Mouse (Mus musculus) midbrain, embryonic 16.5 days (tissue): Measurements from ENCODE around the gene Tfrc. TPM values are rescaled to one million over a fixed set of nuclear protein-coding genes. Genes with fewer than 3 reads are reported as not detected.
A peak's percentile ranks its signal among the peaks of the same experiment; 100 is the strongest.

Source experiments
- ATAC-seq: fragments of 200-750 bp; cut with Nextera tagmentation; 2 replicates; pipeline ENCODE4 v1.8.0; 2017; ENCODE audit warnings: moderate TSS enrichment
- H3K27ac ChIP-seq: fragments of 300-500 bp; sonication (generic); 2 replicates; pipeline ENCODE4 v1.5.1; 2014; ENCODE audit warnings: mild to moderate bottlenecking, low read length, mixed read lengths
- H3K27me3 ChIP-seq: fragments of 300-500 bp; sonication (generic); 2 replicates; pipeline ENCODE4 v1.6.1; 2014; ENCODE audit warnings: low read depth, low read length, mixed read lengths; ENCODE audit not compliant: control insufficient read depth, insufficient read depth
- H3K36me3 ChIP-seq: fragments of 300-500 bp; sonication (generic); 2 replicates; pipeline ENCODE4 v1.6.1; 2014; ENCODE audit warnings: mild to moderate bottlenecking, low read length, moderate library complexity, mixed read lengths; ENCODE audit not compliant: control insufficient read depth, insufficient read depth
- H3K4me1 ChIP-seq: fragments of 300-500 bp; sonication (generic); 2 replicates; pipeline ENCODE4 v1.6.1; 2014; ENCODE audit warnings: mild to moderate bottlenecking, low read length, mixed read lengths; ENCODE audit not compliant: control insufficient read depth, insufficient read depth
- H3K4me2 ChIP-seq: fragments of 300-500 bp; sonication (generic); 2 replicates; pipeline ENCODE4 v1.6.1; 2014; ENCODE audit warnings: mild to moderate bottlenecking, low read length, mixed read lengths
- H3K4me3 ChIP-seq: fragments of 300-500 bp; sonication (generic); 2 replicates; pipeline ENCODE4 v1.5.1; 2014; ENCODE audit warnings: low read depth, mild to moderate bottlenecking, low read length, moderate library complexity, mixed read lengths
- H3K9ac ChIP-seq: fragments of 300-500 bp; sonication (generic); 2 replicates; pipeline ENCODE4 v1.6.1; 2014; ENCODE audit warnings: low read depth, low read length, mixed read lengths
- H3K9me3 ChIP-seq: fragments of 300-500 bp; sonication (generic); replicated peaks from 2 replicates; pipeline ENCODE4 v1.6.1; 2014; ENCODE audit warnings: mild to moderate bottlenecking, low read length, mixed read lengths; ENCODE audit not compliant: control insufficient read depth, poor library complexity, severe bottlenecking
- WGBS: fragments of 180-500 bp; shearing (Covaris S2); extraction: QIAGEN DNeasy Blood & Tissue Kit; methylation state at CpG from one replicate; pipeline ENCODE4 v1.1.7; 2014; 5-methylcytosine and 5-hydroxymethylcytosine counted together
- polyA plus RNA-seq: library from polyadenylated mRNA; unstranded; fragments of >200 nt; fragmentation: Nextera tagmentation; extraction: Ambion mirVana; gene quantifications from 2 replicates; pipeline ENCODE4 v1.2.1, GENCODE M21; 2015

The Tfrc gene
- polyA plus RNA-seq, 1 experiment from 2014 or later = 33.3 TPM

DNA sequence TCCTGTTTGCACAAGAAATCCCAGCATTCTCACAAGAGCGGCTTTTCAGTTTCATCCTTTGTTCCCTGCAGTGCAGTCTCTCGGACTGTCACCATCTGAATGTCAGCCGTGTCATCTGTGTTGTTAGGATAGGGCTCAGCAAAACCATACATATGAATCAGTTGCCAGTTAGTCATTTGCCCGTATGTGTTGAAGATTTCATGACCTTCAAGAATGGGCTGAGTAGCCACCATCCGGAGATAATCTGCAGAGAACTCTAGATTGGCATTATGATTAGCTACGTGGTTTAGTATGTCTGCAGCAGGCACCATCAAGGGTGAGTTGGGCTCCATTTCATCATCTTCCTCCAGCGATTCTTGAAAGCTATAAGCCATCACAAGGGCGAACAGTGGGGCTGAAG, 17.2 kb upstream of the Tfrc start:
- WGBS = 64% methylated on average over 8 of the region's 8 CpGs
- Histone ChIP-seq H3K9ac (no peak overlapping the region), H3K27ac (no peak overlapping the region), H3K36me3 (no peaks in the 10 kb centered on the region), H3K4me2 (no peak overlapping the region), H3K27me3 (no peaks in the 10 kb centered on the region), H3K4me1 (no peaks in the 10 kb centered on the region), H3K9me3 (no peaks in the 10 kb centered on the region), H3K4me3 (no peak overlapping the region)
- ATAC-seq = no peak

DNA sequence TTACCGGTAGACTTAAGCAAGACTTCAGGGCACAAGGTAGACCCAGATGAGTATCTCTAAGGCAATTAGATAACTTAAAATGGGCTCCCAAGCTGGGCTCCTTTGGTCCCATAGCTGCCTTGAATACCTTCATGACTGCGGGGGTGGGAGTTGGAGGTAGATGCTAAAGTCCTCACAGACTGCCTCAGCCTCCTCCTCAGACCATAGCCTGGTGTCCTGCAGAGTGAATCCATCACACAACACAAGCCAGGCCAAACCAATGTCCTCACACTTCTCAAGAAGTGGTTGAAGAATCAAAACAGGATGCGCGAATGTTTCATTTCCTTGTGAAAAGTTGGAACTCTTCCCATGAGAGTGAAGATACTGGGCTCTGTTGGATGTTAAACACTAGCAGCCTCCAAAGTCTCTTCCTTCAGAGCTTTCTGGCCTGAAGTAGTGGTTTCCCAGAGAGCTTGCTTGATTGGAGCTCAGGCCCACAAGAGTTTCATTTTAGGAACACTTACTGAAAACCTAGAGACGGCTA, 15.4 kb upstream of the Tfrc start:
- no peaks in the 10 kb centered on the region; the same call in 1 of the 2 replicates for H3K4me1 ChIP-seq
- H3K27ac ChIP-seq = no peak overlapping the region
- H3K9ac ChIP-seq = no peak overlapping the region
- no peak overlapping the region for H3K4me2 ChIP-seq
- H3K36me3 ChIP-seq = no peaks in the 10 kb centered on the region
- WGBS = 95% methylated on average over 5 of the region's 5 CpGs
- no peaks in the 10 kb centered on the region for H3K27me3 ChIP-seq
- H3K9me3 ChIP-seq = no peaks in the 10 kb centered on the region
- no peak for ATAC-seq
- H3K4me3 ChIP-seq = no peak overlapping the region

DNA sequence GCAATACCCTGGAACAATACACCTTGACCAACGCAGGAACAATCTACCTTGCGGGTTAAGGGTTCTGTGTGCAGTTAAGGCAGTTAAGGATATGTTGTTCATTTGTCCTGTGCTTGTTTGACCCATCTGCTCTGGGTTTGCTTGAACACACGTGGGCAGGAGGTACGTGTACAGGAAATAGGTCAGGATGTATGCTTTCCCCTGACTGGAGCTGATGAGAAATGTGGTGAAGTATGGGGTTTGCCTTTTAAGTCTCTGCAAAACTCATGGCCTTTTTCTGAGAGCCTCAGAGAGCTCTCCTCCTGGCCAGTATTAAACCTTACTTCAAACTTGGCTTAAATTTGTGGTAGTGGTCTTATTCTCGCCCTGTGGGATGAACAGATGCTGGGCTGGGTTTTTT, 14.8 kb upstream of the Tfrc start:
- no peaks in the 10 kb centered on the region for H3K9me3 ChIP-seq
- no peaks in the 10 kb centered on the region for H3K36me3 ChIP-seq
- no peak overlapping the region for H3K27ac ChIP-seq
- no peaks in the 10 kb centered on the region; the same call in 1 of the 2 replicates for H3K4me1 ChIP-seq
- no peak overlapping the region for H3K4me3 ChIP-seq
- H3K27me3 ChIP-seq = no peaks in the 10 kb centered on the region
- no peak overlapping the region for H3K9ac ChIP-seq
- no peak overlapping the region for H3K4me2 ChIP-seq
- WGBS = 79% methylated on average over 5 of the region's 5 CpGs
- ATAC-seq = no peak

DNA sequence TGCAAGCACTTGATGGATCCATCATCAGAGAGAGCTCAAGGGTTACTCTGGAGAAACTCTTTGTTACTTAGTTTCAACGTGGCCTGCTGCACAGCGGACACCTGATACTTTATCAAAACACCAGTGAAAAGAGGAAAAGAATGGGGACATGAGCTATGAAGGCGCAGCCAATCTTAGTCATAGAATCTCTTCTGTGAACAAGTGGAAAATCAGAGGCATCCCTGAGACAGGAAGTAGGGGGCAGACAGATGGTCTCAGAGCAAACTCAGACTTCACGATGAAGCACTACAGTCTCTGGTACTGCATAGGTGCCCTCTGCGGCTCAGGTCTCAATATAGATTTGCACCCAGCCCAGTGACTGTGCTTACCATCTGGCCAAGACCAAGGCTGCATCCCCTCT, 14.0 kb upstream of the Tfrc start:
- no peak overlapping the region for H3K9ac ChIP-seq
- no peak overlapping the region for H3K4me3 ChIP-seq
- no peaks in the 10 kb centered on the region; the same call in 1 of the 2 replicates for H3K4me1 ChIP-seq
- no peaks in the 10 kb centered on the region for H3K9me3 ChIP-seq
- H3K27ac ChIP-seq = no peak overlapping the region
- H3K36me3 ChIP-seq = no peaks in the 10 kb centered on the region
- WGBS = 80% methylated on average over 5 of the region's 5 CpGs
- H3K27me3 ChIP-seq = no peaks in the 10 kb centered on the region
- no peak overlapping the region for H3K4me2 ChIP-seq
- ATAC-seq = no peak

DNA sequence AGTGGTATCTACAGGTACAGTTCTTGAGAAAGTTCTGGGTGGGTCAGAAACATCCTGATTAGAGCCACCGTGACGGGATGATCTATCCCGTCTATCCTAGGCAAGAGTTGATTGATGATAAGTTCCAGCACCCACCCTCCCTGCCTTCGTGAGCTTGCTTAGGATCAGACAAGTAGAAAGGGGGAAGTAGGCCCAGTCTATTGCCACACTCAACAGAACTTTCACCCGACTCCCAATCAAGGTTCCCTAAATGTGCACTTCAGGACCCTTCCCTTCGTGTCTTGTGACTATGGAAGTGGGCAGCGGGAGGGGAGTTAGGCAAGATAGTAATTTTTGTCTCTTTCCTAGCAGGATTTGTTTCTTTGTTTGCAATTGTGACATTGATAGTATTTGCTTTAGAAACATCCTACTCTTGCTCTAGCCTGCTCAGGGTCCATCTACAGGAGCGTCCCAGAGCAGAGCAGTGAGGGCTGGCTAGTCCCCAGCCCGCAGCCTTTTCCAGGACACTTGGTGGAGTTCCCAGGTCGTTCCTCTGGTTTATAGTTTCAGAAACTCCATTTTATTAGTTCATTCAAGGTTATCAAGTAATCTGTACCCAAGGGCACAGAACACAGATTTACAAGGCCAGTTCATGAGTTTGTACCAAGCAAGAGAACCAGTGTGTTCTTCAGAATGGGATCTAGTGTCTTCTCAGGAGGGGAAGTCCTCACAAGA, 13.4 kb upstream of the Tfrc start:
- H3K9me3 ChIP-seq = no peaks in the 10 kb centered on the region
- H3K4me1 ChIP-seq = no peaks in the 10 kb centered on the region; the same call in 1 of the 2 replicates
- H3K27me3 ChIP-seq = no peaks in the 10 kb centered on the region
- no peak overlapping the region for H3K9ac ChIP-seq
- ATAC-seq = no peak
- WGBS = 89% methylated on average over 10 of the region's 10 CpGs
- no peak overlapping the region for H3K4me3 ChIP-seq
- H3K27ac ChIP-seq = no peak overlapping the region
- no peaks in the 10 kb centered on the region for H3K36me3 ChIP-seq
- no peak overlapping the region for H3K4me2 ChIP-seq

DNA sequence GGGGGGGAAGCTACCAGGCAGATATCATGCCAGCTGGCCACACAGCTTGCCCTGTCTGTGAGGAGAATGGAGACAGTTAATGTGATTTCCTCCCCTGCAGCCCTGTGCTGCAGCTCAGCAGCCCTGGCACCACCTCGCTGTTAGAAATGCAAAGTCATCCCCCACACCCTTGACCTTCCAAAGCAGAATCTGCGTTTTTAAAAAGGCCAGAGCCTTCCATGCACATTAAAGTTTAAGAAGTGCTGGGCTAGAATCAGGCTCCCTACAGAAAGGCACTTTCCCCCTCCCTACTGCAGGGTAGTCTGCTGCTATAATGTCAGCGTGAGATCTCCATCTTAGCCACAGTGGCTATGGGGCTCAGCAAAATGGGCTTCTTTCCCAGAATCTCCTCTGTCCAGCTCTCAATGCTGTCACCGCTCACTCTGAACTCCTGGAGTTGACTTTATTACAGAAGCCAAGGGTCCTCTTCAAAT, 10.8 kb upstream of the Tfrc start:
- Histone ChIP-seq H3K4me2 (no peak overlapping the region), H3K4me3 (no peak overlapping the region), H3K9me3 (no peaks in the 10 kb centered on the region), H3K4me1 (no peaks in the 10 kb centered on the region; the same call in 1 of the 2 replicates), H3K27me3 (no peaks in the 10 kb centered on the region), H3K27ac (peak overlapping the region; percentile 33; the same call in 1 of the 2 replicates), H3K36me3 (no peaks in the 10 kb centered on the region), H3K9ac (no peak overlapping the region)
- ATAC-seq = peak; percentile 51; the same call in 1 of the 2 replicates
- WGBS = 16% methylated on average over 4 of the region's 4 CpGs

DNA sequence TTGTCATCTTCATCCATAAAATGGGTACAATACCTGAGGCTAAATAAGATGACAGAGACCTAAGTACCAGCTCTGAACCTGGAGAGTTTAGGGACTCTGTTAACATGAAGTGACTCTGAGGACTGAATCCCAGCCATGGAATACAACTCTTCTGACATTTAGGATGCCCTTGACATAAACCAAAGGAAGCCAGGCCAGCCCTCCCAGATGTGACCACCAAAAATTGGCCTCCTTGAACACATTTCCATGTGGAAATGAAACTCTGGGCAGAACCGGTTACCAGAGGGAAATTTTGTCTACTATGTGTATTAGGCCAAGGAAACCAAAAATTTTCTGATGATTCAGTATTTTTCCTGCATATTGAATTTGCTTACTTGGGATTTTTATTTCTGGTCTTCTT, 9.6 kb upstream of the Tfrc start:
- no peak overlapping the region for H3K9ac ChIP-seq
- no peak overlapping the region for H3K27ac ChIP-seq
- no peaks in the 10 kb centered on the region for H3K36me3 ChIP-seq
- no peak for ATAC-seq
- H3K4me1 ChIP-seq = no peaks in the 10 kb centered on the region; the same call in 1 of the 2 replicates
- 97% methylated on average over 1 of the region's 1 CpGs for WGBS
- no peaks in the 10 kb centered on the region for H3K27me3 ChIP-seq
- H3K9me3 ChIP-seq = no peaks in the 10 kb centered on the region
- H3K4me2 ChIP-seq = no peak overlapping the region
- H3K4me3 ChIP-seq = no peak overlapping the region

DNA sequence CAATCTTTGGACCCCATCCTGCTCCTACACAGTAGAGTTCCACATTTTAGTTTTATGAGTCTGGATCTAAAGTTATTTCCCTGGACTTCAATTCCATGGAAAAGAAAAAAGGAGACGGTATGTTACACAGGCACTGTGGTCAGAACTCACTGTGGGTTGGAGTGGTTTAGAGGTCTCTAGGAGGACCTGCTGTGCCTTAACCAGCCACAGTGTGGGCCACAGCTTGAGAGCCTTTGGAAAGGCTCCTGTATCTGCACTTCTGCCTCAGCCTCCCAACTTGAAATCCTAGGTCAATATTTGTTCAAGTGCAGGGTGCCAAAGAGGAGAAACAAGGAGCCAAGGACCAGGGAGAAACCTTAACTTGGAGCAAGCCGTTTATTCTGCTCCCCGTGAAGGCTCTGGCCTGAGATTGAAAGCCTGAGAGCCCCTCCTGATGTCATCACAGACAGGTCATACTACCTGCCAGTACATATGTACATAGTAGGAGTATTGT, 6.5 kb upstream of the Tfrc start:
- no peaks in the 10 kb centered on the region for H3K27me3 ChIP-seq
- no peak overlapping the region for H3K27ac ChIP-seq
- WGBS = 83% methylated on average over 3 of the region's 3 CpGs
- no peaks in the 10 kb centered on the region for H3K36me3 ChIP-seq
- no peak for ATAC-seq
- H3K4me1 ChIP-seq = no peaks in the 10 kb centered on the region; the same call in 1 of the 2 replicates
- H3K4me3 ChIP-seq = no peak overlapping the region
- H3K4me2 ChIP-seq = no peak overlapping the region
- H3K9me3 ChIP-seq = no peaks in the 10 kb centered on the region
- no peak overlapping the region for H3K9ac ChIP-seq
